Mouse (Mus musculus) ES-Bruce4 (cell line): ENCODE data around the gene Hist1h3d. TPM values are rescaled to one million over a fixed set of nuclear protein-coding genes. Genes with fewer than 3 reads are reported as not detected.

Experiments
- H3K27ac ChIP-seq: 2 replicates; pipeline ENCODE4 v1.5.1; 2012; ENCODE audit warnings: low read length, inconsistent platforms; ENCODE audit not compliant: insufficient read depth
- H3K27me3 ChIP-seq: 2 replicates; pipeline ENCODE4 v1.6.1; 2012; ENCODE audit warnings: mild to moderate bottlenecking, low read length, inconsistent platforms; ENCODE audit not compliant: control insufficient read depth, poor library complexity, insufficient read depth, severe bottlenecking
- H3K36me3 ChIP-seq: 2 replicates; pipeline ENCODE4 v1.6.1; 2012; ENCODE audit warnings: inconsistent platforms, mild to moderate bottlenecking, low read length, moderate library complexity; ENCODE audit not compliant: control insufficient read depth, poor library complexity, insufficient read depth, severe bottlenecking
- H3K4me1 ChIP-seq: one replicate; pipeline ENCODE4 v1.8.1; 2011; ENCODE audit warnings: low read length; ENCODE audit not compliant: control insufficient read depth, insufficient read depth
- H3K4me3 ChIP-seq: 2 replicates; pipeline ENCODE4 v1.5.1; 2011; ENCODE audit warnings: low read depth, mild to moderate bottlenecking, low read length
- H3K9ac ChIP-seq: 2 replicates; pipeline ENCODE4 v1.6.1; 2012; ENCODE audit warnings: low read depth, mild to moderate bottlenecking, inconsistent platforms; ENCODE audit not compliant: poor library complexity, severe bottlenecking
- H3K9me3 ChIP-seq: replicated peaks from 2 replicates; pipeline ENCODE4 v1.6.1; 2012; ENCODE audit warnings: mild to moderate bottlenecking, low read length, inconsistent platforms; ENCODE audit not compliant: control insufficient read depth, poor library complexity, insufficient read depth, severe bottlenecking
- CTCF ChIP-seq: IDR thresholded peaks from one replicate; pipeline ENCODE4 v1.8.1; 2011; ENCODE audit warnings: low read depth, low read length
- EP300 ChIP-seq: IDR thresholded peaks from 2 replicates; pipeline ENCODE4 v1.6.1; 2011; ENCODE audit warnings: low read depth, low read length; ENCODE audit not compliant: insufficient read depth
- POLR2A ChIP-seq: IDR thresholded peaks from one replicate; pipeline ENCODE4 v1.8.1; 2011; ENCODE audit warnings: low read length; ENCODE audit not compliant: insufficient read depth
- polyA plus RNA-seq: library from polyadenylated mRNA; stranded (reverse); fragments of >200 nt; gene quantifications from 2 replicates; pipeline ENCODE4 v1.2.4, GENCODE M21; 2011; ENCODE audit warnings: low read depth; ENCODE audit not compliant: missing spikeins, insufficient read depth, insufficient read length

Gene Hist1h3d
- polyA plus RNA-seq, 1 experiment: 3.2 TPM

GRCm38 (mm10) chr13:23604452-23604851, 28.9 kb downstream of the Hist1h3d start:
- Histone ChIP-seq H3K4me3 (no peak overlapping the region), H3K4me1 (no peaks in the 10 kb centered on the region), H3K27me3 (no peaks in the 10 kb centered on the region), H3K27ac (no peak overlapping the region), H3K9ac (no peak overlapping the region), H3K9me3 (no peaks in the 10 kb centered on the region), H3K36me3 (no peaks in the 10 kb centered on the region)
- TF ChIP-seq CTCF (no peak), POLR2A (no peak), EP300 (no peak)

GRCm38 (mm10) chr13:23605052-23605451, 29.5 kb downstream of the Hist1h3d start:
- H3K4me1 ChIP-seq: no peaks in the 10 kb centered on the region
- no peaks in the 10 kb centered on the region for H3K9me3 ChIP-seq
- no peak overlapping the region for H3K9ac ChIP-seq
- no peak for TF ChIP-seq CTCF
- TF ChIP-seq EP300: no peak
- TF ChIP-seq POLR2A: no peak
- no peak overlapping the region for H3K27ac ChIP-seq
- no peak overlapping the region for H3K4me3 ChIP-seq
- no peaks in the 10 kb centered on the region for H3K27me3 ChIP-seq
- no peaks in the 10 kb centered on the region for H3K36me3 ChIP-seq

- Histone ChIP-seq H3K27ac (no peak overlapping the region), H3K4me1 (no peaks in the 10 kb centered on the region), H3K9me3 (no peaks in the 10 kb centered on the region), H3K36me3 (no peaks in the 10 kb centered on the region), H3K27me3 (no peaks in the 10 kb centered on the region), H3K9ac (no peak overlapping the region), H3K4me3 (no peak overlapping the region)
- TF ChIP-seq CTCF: no peak
- no peak for TF ChIP-seq POLR2A
- no peak for TF ChIP-seq EP300
These were observed 33.6 kb downstream of the Hist1h3d start for GRCm38 (mm10) chr13:23609209-23609608.

GRCm38 (mm10) chr13:23609844-23610243, 34.3 kb downstream of the Hist1h3d start:
- no peaks in the 10 kb centered on the region for H3K9me3 ChIP-seq
- H3K27ac ChIP-seq: no peak overlapping the region

GRCm38 (mm10) chr13:23610393-23610792, 34.8 kb downstream of the Hist1h3d start:
- Histone ChIP-seq H3K27ac (no peak overlapping the region), H3K36me3 (no peaks in the 10 kb centered on the region), H3K9me3 (no peaks in the 10 kb centered on the region), H3K27me3 (no peaks in the 10 kb centered on the region), H3K4me1 (no peaks in the 10 kb centered on the region), H3K4me3 (no peak overlapping the region), H3K9ac (no peak overlapping the region)
- TF ChIP-seq POLR2A: no peak
- TF ChIP-seq CTCF: no peak
- no peak for TF ChIP-seq EP300

More at GRCm38 (mm10) chr13:23609844-23610243, 34.3 kb downstream of the Hist1h3d start:
- Histone ChIP-seq H3K27me3 (no peaks in the 10 kb centered on the region), H3K9ac (no peak overlapping the region), H3K4me3 (no peak overlapping the region), H3K4me1 (no peaks in the 10 kb centered on the region), H3K36me3 (no peaks in the 10 kb centered on the region)
- TF ChIP-seq EP300 (no peak), POLR2A (no peak), CTCF (no peak)

GRCm38 (mm10) chr13:23611638-23612037, 36.1 kb downstream of the Hist1h3d start:
- Histone ChIP-seq H3K9me3 (no peaks in the 10 kb centered on the region), H3K4me3 (no peak overlapping the region), H3K27ac (no peak overlapping the region), H3K36me3 (no peaks in the 10 kb centered on the region), H3K4me1 (no peaks in the 10 kb centered on the region), H3K9ac (no peak overlapping the region), H3K27me3 (no peaks in the 10 kb centered on the region)
- TF ChIP-seq POLR2A (no peak), EP300 (no peak), CTCF (no peak)
